Mouse (Mus musculus): ENCODE measurements at regions not wholly inside any gene's neighbourhood (a gene's known extent, or its start where the extent isn't known, plus 50 kb on each side); places are given as distances from the start of the nearest gene placed in this dataset.

DNA sequence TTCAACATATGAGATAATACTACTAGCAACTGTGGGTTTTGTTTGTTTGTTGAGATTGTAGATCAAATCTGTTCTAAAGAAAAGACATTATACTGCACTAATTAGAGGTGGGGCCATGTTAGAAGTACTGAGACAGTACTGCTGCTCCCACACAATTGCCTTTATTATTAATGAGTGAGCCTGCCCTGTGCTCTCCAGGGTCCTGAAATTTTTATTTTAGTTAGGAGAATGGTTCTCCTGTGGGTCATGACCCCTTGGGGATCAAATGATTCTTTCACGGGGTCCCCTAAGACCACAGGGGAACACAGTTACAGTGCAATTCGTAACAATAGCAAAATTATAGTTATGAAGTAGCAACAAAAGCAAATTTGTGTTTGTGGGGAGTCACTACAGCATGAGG is 268.8 kb downstream of the Gm9195 start:
- peak; percentile 48 for DNase-seq (ENCODE audit: low spot score)

DNA sequence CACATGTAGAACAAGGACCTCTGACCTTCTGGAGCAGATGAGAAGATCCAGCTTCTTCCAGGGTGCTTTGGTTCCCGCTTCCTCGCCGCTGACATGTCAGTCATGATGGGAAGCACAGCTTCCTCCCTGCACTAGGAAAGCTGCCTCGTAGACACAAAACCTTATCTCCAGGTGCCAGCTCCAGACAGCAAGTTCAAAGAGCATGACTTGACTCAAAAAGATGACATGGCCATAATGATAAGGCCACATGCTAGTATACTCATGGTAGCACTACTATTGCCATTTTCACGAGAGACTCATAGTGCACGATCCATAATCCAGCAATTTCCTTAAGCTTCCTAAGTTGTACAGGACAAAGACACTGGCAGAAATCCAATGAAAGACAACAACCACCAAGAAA is 272.1 kb downstream of the Gm9195 start:
- DNase-seq (ENCODE audit: low spot score): no peak

DNA sequence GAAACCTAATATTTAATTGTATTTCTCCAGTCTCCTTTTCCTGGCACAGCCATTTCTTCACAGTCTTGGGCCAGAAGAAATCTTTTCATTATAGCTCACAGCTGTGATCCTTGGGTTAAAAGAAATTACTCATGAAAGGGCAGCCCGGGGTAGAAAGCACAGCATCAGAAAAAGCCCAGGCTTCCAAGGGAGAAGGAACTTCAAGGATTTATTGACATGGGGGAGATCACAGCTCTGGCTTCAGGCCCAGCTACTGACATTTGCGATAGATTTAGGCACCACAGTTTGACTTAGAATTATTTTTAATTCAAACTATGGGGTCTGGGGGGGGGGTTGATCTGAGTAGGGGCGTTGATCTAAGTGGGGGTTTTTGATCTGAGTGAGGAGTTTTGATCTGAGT is 291.3 kb downstream of the Gm9195 start:
- no peak for DNase-seq (ENCODE audit: low spot score)

DNA sequence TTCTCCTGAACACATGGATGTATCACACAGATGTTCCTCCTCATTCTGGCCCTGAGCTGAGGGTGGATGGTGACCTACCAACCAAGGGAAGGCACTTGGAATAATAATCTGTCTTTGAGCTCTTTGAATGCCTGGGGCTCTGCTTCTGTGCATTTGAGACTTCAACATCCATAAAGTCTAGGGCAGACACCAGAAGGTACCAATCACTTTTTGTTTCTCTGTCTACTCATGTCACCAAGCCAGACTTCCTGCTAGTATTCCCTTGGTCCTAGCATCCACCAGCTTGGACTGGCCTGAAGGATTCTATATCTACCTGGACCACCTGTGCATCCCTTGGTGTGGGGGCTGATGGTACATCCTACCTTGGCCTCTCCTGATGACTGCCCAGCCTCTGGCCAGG is 291.7 kb downstream of the Gm9195 start:
- DNase-seq (ENCODE audit: low spot score): no peak

GRCm38 (mm10) chr14:72197972-72198371 is 293.7 kb downstream of the Gm9195 start:
- DNase-seq (ENCODE audit: low spot score): no peak

DNA sequence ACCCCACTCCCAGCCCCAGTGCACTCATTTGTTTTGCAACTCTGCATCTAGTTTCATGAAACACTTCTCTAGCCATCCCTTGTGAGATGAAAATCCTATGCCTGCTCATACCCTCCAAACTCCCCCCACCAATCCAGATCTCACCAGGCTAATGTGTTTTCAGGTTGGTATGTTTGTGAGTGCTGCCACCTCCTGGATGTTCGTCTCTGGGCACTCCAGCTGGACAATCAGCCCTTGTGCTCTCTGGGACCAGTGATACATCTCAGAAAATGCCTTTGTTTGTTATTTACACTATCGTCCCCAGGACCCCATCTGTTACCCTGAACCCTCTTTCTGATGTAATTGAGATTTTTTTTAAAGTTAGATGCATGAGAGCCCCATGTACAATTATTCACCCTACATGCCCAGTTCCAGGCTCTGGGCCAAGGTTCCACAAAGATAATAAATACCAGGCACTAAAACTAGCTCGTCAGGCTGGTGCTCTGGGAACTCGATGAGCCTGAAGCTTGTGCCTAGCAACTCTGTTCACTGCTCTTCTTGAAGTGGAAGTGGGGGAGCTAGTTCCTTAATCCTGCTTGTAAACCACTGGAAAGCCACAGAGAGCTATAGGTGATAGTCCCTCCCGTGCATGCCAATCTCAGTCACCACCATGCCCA is 304.2 kb downstream of the Gm9195 start:
- peak; percentile 68 for DNase-seq (ENCODE audit: low spot score)

- no peak for DNase-seq (ENCODE audit: low spot score)
Measured at GRCm38 (mm10) chr14:72175751-72176150, 315.9 kb downstream of the Gm9195 start.

GRCm38 (mm10) chr14:72172549-72173405 is 318.9 kb downstream of the Gm9195 start:
- DNase-seq (ENCODE audit: low spot score): no peak

DNA sequence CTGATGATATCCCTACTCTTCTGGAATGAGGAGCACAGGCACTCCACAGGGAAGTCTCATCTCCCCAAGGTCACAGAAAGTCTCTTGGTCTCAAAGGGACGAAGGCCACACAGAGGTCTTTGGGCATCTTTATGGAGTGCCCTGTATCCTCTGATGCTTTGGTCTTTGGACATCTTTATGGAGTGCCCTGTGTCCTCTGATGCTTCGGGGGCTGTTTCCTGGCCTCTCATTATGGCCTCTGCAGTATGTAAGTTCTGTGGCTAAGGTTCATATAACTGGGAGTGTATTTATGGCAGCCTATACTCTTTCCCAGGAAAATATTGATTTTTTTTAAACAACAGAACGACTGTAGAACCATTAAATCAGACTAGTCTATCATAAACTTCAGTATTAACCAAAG is 319.9 kb downstream of the Gm9195 start:
- DNase-seq (ENCODE audit: low spot score): no peak

DNA sequence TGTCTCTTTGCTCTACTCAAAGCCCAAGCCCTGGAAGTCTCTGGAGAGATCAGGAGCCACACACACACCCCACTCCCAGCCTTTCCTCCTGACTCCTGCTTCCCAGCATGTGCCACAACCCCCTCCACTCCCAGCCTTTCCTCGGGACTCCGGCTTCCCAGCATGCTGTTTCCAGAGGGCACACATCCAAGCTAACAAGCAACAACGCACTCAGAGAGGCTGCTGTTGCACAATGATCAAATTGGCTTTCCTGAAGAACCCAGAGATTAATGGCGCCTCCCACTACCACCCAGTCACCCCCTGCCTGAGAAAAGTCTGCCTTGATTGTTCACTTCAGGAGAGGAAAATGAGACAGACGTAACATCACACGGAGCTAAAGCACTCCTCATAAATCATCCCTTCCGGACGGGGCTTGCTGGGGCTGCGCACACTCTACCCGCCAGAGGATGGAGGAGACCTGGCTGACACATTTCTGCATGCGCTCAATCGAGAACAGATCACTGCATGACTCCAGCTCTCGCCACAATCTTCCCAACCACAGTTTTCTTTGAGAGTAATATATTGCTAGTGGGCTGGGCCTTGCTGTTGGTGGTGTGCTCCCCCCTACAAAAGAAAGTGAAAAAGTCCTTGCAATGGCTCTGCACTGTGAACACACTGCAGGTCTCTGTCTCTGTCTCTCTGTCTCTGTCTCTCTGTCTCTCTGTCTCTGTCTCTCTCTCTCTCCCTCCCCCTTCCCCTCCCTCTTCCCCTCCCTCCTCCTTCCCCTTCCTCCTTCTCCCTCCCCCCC is 332.9 kb downstream of the Gm9195 start:
- DNase-seq (ENCODE audit: low spot score): peak; percentile 24

DNA sequence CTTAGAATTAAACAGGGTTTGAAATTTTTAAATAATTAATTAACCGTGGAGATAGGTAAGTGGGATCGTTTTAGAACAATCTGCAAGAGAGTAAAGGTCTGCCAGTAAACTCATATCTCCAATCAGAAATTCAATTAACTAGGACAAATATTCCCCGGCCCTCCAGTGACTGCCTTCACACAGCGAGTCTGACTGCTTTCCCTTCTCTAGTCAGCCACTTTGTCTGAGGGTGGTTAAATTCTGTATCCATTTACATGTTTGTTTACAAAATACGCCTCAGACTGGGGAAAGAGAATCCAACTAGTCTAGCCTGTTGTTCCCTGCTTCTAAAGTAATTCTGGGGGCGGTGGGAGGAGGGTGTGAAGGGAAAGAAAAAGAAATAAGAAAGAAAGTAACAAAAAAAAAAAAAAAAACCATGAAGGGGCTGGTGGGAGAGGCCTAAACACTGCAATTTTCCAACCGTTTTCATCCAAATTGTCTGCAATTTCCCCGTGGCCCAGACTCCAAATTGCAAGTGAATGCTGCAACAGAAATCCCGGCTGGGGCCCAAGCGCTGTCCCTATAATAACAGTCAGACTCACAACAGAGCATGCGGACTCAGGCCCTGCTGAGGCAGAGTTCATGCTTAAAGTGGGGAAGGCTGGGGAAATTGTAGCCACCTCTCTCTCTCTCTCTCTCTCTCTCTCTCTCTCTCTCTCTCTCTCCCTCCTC is 336.3 kb downstream of the Gm9195 start:
- DNase-seq (ENCODE audit: low spot score): no peak

DNA sequence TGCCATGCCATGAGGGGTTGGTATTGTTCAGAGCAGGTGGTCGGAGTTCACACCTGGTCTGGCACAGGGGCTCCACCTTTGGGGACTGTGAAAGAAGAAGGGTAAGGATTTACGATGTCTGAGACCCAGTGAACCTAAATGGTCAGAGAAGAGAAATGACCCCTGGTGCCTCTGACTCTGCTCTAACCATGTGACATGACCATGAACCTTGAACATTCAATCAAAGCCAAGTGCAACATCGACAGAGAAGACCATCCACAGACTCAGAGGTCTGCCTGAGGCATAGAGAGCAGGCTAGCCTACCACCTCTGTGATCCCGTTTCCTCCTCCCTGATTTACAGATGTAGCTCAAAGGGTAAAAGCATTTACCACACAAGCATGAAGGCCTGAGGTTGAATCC is 340.0 kb downstream of the Gm9195 start:
- DNase-seq (ENCODE audit: low spot score): no peak

DNA sequence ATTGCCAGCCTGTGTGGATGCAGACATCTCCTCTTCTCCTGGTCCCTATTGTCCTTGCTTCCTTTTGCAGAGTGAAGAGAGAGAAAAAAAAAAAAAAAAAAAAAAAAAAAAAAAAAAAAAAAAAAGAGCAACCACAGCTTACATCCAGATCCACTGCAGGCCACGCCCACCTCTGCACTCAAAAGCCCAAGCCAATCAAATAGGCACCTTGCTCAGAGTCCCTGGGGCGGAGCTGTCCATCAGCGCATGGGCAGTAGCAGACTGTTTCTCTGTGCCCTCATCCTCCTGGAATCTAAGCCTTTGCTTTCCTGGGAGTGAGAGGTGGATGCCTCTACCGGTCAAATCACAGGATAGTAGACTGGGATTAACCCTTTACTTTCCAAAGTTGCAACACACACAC is 342.2 kb downstream of the Gm9195 start:
- DNase-seq (ENCODE audit: low spot score): peak; percentile 75

DNA sequence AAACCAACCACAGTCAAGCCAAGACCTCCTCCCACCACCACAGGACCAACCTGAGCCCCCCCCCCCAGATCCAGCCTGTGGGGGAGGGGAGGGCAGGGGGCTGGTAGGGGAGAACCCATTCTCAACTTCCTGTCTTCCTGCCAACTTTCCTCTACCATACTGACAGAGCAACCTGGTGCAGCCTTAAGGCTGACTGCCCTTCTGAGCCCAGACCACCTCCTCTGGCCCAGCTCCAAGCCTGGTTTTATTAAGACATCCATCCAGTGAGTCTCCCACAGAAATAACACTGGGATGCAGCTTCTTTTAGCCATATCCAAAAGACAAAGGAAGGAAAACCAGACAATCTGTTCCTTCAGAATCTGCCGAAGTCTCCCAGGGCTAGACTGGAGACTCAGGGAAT is 342.8 kb downstream of the Gm9195 start:
- DNase-seq (ENCODE audit: low spot score): no peak

DNA sequence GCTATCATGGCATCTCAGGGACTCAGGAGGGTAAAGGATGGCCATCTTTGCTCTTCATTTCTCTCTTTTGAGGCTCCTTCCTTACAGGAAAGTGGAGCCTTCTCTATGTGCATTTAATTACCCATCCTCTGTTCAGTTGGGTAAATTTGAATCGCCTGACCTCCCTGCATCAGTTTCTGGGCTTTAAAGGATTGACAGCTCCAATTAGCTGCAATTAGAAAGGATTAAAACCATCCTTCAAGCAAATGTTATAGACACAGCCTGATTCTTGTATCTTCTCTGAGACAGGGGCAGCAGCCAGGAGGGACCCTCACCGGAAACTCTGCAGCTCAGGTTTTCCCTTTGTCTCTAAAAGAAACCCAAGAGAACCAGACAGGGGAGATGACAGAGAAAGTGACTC is 345.3 kb downstream of the Gm9195 start:
- DNase-seq (ENCODE audit: low spot score): peak; percentile 50

DNA sequence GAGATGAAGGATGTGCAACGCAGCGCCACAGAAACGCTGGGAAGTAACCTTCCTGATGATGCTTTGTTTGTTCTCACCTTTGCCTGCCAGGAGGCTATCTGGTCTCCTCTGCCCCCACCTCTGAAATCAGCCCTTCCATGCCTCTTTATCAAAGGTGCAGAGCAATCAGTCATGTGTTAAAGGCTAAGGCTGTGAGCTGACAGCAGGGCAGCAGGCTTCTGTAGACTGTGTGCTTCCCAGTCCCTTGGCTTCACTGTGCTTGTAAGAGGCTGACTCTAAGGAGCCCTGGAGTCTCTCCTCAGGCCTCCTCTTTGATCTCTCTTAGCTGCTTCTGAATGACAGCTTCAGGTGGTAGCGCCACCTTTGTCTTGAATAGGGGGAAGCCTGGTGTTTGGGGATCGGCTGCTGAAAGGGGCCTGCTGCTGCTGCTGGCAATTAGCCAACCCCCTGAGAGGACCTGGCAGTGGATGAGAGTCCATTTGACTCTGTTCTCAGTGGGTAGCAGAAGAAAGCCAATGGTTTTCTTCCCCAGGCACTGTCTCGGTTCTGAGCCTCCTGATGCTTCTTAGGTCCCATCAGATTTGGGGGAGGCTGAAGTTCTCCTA is 348.7 kb downstream of the Gm9195 start:
- DNase-seq (ENCODE audit: low spot score): peak; percentile 15

- DNase-seq (ENCODE audit: low spot score): no peak
Measured at GRCm38 (mm10) chr14:72141136-72141535, 350.5 kb downstream of the Gm9195 start.

DNA sequence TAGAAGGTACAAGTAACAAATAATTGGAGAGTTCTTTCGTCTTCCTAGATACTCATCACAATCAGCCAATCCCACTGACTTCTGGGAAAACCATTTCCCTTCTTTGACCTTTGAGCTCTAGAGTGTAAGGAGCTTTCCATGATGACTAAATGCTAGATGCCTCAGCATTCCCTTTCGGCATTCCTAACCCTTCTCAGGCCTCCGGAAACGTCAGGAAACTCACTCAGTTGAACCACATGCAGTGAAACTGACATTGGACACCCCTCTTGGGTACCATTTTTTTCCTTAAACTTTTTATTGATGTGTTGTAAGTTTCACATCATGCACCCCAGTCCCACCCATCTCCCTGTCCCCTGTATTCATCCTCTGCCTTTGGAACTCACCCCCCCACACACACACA is 361.5 kb downstream of the Gm9195 start:
- DNase-seq (ENCODE audit: low spot score): no peak

- no peak for DNase-seq (ENCODE audit: low spot score)
Measured at GRCm38 (mm10) chr14:72121786-72122185, 369.9 kb downstream of the Gm9195 start.

DNA sequence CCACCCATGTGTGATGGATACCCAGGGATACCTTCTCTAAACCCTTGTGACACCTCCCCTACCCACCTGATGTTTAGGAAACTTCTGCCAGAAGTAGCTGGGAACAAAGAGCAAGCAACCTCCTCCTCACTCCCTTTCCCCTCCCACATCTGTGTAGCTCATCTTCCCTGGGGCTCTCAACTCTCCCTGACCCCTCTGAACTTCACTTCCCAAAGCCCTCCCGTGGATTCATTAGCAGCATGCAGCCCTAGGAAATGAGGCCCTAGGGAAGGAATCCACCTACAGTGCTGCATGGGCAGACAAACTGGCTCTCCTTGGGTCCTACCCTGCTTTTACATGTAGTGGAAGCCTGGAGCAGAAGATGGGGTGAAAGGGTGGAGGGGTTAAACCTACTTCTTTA is 370.6 kb downstream of the Gm9195 start:
- peak; percentile 11 for DNase-seq (ENCODE audit: low spot score)

GRCm38 (mm10) chr14:72116842-72117241 is 374.8 kb downstream of the Gm9195 start:
- DNase-seq (ENCODE audit: low spot score): no peak
